Mouse (Mus musculus): ENCODE data around the gene Gm5591.
"Not testable (repeated sequence)": the region's sequence is repeated elsewhere in the genome, so short reads cannot be mapped to it uniquely, and the experiment has no call there.

The Gm5591 gene

DNA sequence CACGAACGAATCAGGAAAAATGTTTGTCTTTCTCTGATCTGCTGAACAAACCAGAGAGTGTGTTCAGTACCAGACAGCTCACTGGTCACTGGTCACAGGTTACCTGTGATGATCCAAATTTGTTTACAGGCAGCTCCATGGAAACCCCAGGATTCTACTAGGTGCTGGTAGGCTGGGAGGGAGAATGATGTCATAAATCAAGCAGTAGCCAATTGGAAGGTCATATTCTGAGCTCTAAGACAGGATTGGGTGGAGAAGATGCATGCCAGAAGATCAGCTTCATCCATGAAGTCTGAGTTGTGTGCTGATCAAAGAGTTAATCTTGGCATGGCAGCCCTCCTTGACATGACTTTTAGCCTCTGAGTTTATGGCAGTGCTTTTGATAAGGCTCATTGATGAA lies at the start of gene Gm5591:
Gene Gm5591 (minus strand): TSS at position 101 of the 400 bp plus-strand sequence.
- DNase-seq: not testable (repeated sequence)

- DNase-seq: not testable (repeated sequence)
Observed at GRCm38 (mm10) chr7:38488468-38488867, 39.5 kb downstream of the Gm5591 start.
